Mouse (Mus musculus): ENCODE measurements around the gene Whrn. TPM values are rescaled to one million over a fixed set of nuclear protein-coding genes. Genes with fewer than 3 reads are reported as not detected.

The Whrn gene
- polyA plus RNA-seq, 2 experiments, result 6.6 to 34.3 TPM

DNA sequence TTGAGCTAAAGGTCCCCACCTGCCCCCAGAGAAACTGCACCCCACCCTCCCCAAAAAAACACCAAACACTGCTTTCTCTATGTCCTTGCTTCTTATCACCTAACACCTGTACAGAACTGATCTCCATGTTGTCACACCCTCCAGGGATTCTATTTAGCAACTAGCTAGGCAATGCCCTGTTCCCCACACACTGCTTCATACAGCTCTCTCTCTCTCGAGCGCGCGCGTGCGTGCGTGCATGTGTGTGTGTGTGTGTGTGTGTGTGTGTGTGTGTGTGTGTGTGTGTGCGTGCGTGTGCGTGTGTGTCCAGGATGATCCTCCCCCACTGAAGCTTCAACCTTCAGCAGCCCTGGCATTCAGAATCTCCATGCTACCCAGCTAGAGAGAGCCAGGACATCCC lies 93.7 kb downstream of the Whrn start:
- TF ChIP-seq POLR2A (IDR thresholded peaks at IDR 0.05; ENCODE audit: borderline replicate concordance, extremely low read depth, insufficient read depth, insufficient read length), result no peak
- WGBS, result 90% methylated on average over 5 of the region's 10 CpGs
- DNase-seq (ENCODE audit: low spot score) (no peak), ATAC-seq (ENCODE audit: low FRiP score, low read depth) (no peak)
- Histone ChIP-seq H3K9me3 (ENCODE audit: control insufficient read depth, low read length) (no peaks in the 10 kb centered on the region), H3K4me2 (replicated peaks; ENCODE audit: low read depth, low read length, severe bottlenecking) (peak overlapping the region; percentile 51), H3K27me3 (ENCODE audit: control insufficient read depth, insufficient read depth, low read length) (no peaks in the 10 kb centered on the region), H3K9ac (ENCODE audit: low read depth, low read length, severe bottlenecking) (0 out of 2 replicates have a peak overlapping the region, but pooled peaks have one; percentile 48), H3K27ac (replicated peaks; ENCODE audit: low read depth, low read length) (0 out of 2 replicates have a peak overlapping the region, but pooled peaks have one; percentile 89), H3K4me1 (ENCODE audit: control insufficient read depth, insufficient read depth, low read length) (peaks cover 50% of the 10 kb centered on the region), H3K4me3 (replicated peaks; ENCODE audit: low read length) (no peak overlapping the region), H3K36me3 (ENCODE audit: control insufficient read depth, insufficient read depth, low read length) (peaks cover 7% of the 10 kb centered on the region)

DNA sequence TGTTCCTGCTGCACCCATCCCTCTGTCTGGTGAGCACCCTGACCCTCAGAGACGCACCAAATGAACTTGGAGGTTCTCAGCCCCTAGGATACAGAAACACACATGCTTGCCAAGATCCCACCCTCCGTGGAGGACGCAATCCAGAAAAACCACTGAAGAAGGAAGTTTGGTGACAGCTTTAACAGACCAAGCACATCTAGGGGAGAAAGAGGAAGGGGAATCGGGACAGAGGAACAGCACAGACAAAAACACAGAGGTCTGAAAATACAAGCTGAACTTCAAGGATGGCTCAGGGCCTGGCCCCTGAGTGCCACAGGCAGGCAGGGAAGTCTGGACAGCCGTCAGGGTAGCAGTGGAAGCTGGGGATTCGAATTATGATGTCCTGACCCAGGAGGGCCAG lies 94.2 kb downstream of the Whrn start:
- Histone ChIP-seq H3K4me3 (replicated peaks; ENCODE audit: low read length) (no peak overlapping the region), H3K4me1 (ENCODE audit: control insufficient read depth, insufficient read depth, low read length) (peaks cover 50% of the 10 kb centered on the region), H3K9me3 (ENCODE audit: control insufficient read depth, low read length) (no peaks in the 10 kb centered on the region), H3K36me3 (ENCODE audit: control insufficient read depth, insufficient read depth, low read length) (peaks cover 9% of the 10 kb centered on the region), H3K27ac (replicated peaks; ENCODE audit: low read depth, low read length) (0 out of 2 replicates have a peak overlapping the region, but pooled peaks have one; percentile 28), H3K9ac (ENCODE audit: low read depth, low read length, severe bottlenecking) (no peak overlapping the region; the same call in 1 of the 2 replicates), H3K4me2 (replicated peaks; ENCODE audit: low read depth, low read length, severe bottlenecking) (no peak overlapping the region), H3K27me3 (ENCODE audit: control insufficient read depth, insufficient read depth, low read length) (no peaks in the 10 kb centered on the region)
- no peak for TF ChIP-seq POLR2A (IDR thresholded peaks at IDR 0.05; ENCODE audit: borderline replicate concordance, extremely low read depth, insufficient read depth, insufficient read length)
- no peak for ATAC-seq (ENCODE audit: low FRiP score, low read depth)
- WGBS, result 72% methylated on average over 6 of the region's 6 CpGs
- DNase-seq (ENCODE audit: low spot score), result no peak

DNA sequence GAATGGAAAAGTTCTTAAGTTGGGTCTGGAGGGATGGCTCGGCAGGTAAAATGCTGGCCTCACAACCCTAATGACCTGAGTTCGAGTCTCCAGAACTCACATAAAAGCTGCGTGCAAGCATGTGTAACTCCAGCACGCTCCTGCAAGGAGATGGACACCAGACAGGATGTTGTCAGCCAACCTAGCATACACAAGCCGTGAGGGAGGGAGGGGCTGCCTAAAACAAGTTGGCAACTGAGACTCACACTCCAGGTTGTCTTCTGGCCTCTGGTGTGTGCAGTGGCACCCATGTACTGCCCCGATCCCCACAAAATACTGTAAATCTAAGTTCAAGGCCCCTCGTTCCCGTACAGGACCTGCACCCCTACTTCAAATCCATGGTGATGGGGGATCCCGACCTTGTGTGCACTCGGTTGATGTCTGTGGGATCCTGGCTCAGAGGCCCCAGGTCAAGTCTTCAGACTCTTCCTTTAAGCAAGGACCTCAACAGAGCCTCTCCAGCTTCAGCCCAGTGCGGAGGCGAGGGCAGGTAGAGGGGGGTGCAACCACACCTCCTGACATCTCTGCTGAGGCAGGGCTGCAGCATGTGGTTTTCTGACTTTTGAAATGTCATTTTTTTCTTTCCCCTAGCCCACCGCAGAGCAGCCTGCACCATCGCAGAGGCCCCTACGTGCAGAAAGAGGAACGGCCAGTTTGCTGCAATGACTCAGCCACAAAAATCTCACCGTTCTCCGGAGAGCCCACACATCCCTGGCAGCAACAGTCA lies 95.1 kb downstream of the Whrn start:
- H3K9ac ChIP-seq (ENCODE audit: low read depth, low read length, severe bottlenecking), result no peak overlapping the region
- WGBS, result 83% methylated on average over 18 of the region's 18 CpGs
- H3K4me2 ChIP-seq (replicated peaks; ENCODE audit: low read depth, low read length, severe bottlenecking), result no peak overlapping the region
- H3K4me1 ChIP-seq (ENCODE audit: control insufficient read depth, insufficient read depth, low read length), result peaks cover 50% of the 10 kb centered on the region
- ATAC-seq (ENCODE audit: low FRiP score, low read depth), result no peak
- no peak overlapping the region for H3K4me3 ChIP-seq (replicated peaks; ENCODE audit: low read length)
- no peak for DNase-seq (ENCODE audit: low spot score)
- H3K36me3 ChIP-seq (ENCODE audit: control insufficient read depth, insufficient read depth, low read length), result peaks cover 12% of the 10 kb centered on the region
- no peak for TF ChIP-seq POLR2A (IDR thresholded peaks at IDR 0.05; ENCODE audit: borderline replicate concordance, extremely low read depth, insufficient read depth, insufficient read length)
- no peak overlapping the region for H3K27ac ChIP-seq (replicated peaks; ENCODE audit: low read depth, low read length)
- no peaks in the 10 kb centered on the region for H3K27me3 ChIP-seq (ENCODE audit: control insufficient read depth, insufficient read depth, low read length)
- H3K9me3 ChIP-seq (ENCODE audit: control insufficient read depth, low read length), result no peaks in the 10 kb centered on the region

DNA sequence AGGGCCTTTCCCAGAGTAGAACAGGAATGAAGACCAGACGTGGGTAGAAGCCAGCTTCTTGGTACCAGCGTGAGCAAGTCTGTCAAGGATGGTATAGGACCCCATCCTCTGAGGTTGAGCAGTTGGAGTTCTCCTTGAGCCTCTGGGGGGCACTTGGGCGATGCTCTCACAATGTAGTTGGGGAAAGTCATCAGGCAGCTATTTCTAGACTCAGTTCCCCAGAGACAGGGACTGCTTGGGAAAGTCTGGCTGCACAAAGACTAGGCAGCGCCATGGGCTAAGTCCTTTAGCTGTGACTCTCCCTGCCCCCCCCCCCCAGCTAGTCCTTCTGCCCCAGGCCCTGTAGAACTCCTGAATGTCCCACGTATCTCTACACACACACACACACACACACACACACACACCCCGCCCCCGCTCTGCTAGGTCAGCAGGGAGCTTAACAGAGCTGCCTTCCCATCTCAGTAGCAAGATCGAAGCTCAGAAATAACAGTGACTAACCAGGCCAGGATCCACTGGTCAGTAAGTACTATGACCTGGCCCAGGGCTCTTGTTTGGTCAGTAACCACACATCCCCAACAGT lies 96.0 kb downstream of the Whrn start:
- DNase-seq (ENCODE audit: low spot score) (peak; percentile 43), ATAC-seq (ENCODE audit: low FRiP score, low read depth) (no peak)
- WGBS, result 49% methylated on average over 7 of the region's 8 CpGs
- H3K4me2 ChIP-seq (replicated peaks; ENCODE audit: low read depth, low read length, severe bottlenecking), result 0 out of 2 replicates have a peak overlapping the region, but pooled peaks have one; percentile 2
- peaks cover 19% of the 10 kb centered on the region for H3K36me3 ChIP-seq (ENCODE audit: control insufficient read depth, insufficient read depth, low read length)
- H3K27me3 ChIP-seq (ENCODE audit: control insufficient read depth, insufficient read depth, low read length), result no peaks in the 10 kb centered on the region
- peak overlapping the region; percentile 52 for H3K27ac ChIP-seq (replicated peaks; ENCODE audit: low read depth, low read length)
- no peak overlapping the region for H3K9ac ChIP-seq (ENCODE audit: low read depth, low read length, severe bottlenecking)
- no peak for TF ChIP-seq POLR2A (IDR thresholded peaks at IDR 0.05; ENCODE audit: borderline replicate concordance, extremely low read depth, insufficient read depth, insufficient read length)
- H3K4me3 ChIP-seq (replicated peaks; ENCODE audit: low read length), result no peak overlapping the region
- peaks cover 45% of the 10 kb centered on the region for H3K4me1 ChIP-seq (ENCODE audit: control insufficient read depth, insufficient read depth, low read length)
- H3K9me3 ChIP-seq (ENCODE audit: control insufficient read depth, low read length), result no peaks in the 10 kb centered on the region

DNA sequence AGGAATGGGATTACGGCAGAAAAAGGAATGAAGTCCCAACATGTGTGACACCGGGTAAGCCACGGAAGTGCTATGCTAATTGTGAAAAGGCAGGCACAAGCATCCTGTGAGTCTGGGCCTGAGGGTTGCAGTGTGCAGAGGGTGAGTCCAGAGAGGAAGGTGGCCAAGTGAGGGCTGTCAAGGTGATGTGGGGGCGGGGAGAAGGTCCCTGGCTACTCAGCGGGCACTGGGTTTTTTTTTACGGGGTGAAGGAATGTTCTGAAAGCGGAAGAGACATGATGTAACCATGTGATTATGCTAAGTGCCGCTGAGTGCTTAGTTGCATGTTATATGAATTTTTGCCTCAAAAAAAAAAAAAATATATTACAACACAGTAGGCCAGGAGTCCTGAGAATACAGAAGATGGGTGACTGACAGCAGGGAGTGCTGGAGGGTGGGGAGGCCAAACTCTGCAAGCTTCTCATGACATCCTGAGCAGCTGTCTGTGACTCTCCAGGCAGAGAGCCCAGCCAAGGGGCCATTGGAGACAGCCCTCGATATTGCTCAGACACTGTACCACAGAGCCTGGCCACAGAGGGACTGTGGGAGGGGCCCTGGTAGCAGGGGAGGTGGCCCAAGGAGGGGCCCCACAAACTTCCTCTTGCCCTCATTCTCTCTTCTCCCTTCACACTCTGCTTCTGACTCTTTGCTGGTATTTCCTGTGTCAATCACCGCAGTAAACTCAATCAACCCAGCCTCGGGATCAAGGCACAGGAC lies 96.8 kb downstream of the Whrn start:
- no peak overlapping the region for H3K4me3 ChIP-seq (replicated peaks; ENCODE audit: low read length)
- no peaks in the 10 kb centered on the region for H3K9me3 ChIP-seq (ENCODE audit: control insufficient read depth, low read length)
- H3K27me3 ChIP-seq (ENCODE audit: control insufficient read depth, insufficient read depth, low read length), result no peaks in the 10 kb centered on the region
- 28% methylated on average over 11 of the region's 11 CpGs for WGBS
- ATAC-seq (ENCODE audit: low FRiP score, low read depth), result no peak
- 0 out of 2 replicates have a peak overlapping the region, but pooled peaks have one; percentile 2 for H3K4me2 ChIP-seq (replicated peaks; ENCODE audit: low read depth, low read length, severe bottlenecking)
- H3K36me3 ChIP-seq (ENCODE audit: control insufficient read depth, insufficient read depth, low read length), result peaks cover 21% of the 10 kb centered on the region
- DNase-seq (ENCODE audit: low spot score), result peak; percentile 45
- no peak for TF ChIP-seq POLR2A (IDR thresholded peaks at IDR 0.05; ENCODE audit: borderline replicate concordance, extremely low read depth, insufficient read depth, insufficient read length)
- H3K4me1 ChIP-seq (ENCODE audit: control insufficient read depth, insufficient read depth, low read length), result peaks cover 37% of the 10 kb centered on the region
- H3K27ac ChIP-seq (replicated peaks; ENCODE audit: low read depth, low read length), result peak overlapping the region; percentile 52
- no peak overlapping the region for H3K9ac ChIP-seq (ENCODE audit: low read depth, low read length, severe bottlenecking)
